Mouse (Mus musculus): ENCODE results near the gene Notch3.

GRCm38 (mm10) chr17:32183017-32183416, 16.4 kb upstream of the Notch3 start:
- TF ChIP-seq CTCF (IDR thresholded peaks at IDR 0.05; ENCODE audit: control insufficient read depth, insufficient read depth, low read length), result no peak
- no peak for TF ChIP-seq POLR2A (IDR thresholded peaks at IDR 0.05; ENCODE audit: borderline replicate concordance, control insufficient read depth, low read depth, low read length)
